Comparison of ENCODE assay signal across 8 mouse cellular contexts in the genomic region with DNA sequence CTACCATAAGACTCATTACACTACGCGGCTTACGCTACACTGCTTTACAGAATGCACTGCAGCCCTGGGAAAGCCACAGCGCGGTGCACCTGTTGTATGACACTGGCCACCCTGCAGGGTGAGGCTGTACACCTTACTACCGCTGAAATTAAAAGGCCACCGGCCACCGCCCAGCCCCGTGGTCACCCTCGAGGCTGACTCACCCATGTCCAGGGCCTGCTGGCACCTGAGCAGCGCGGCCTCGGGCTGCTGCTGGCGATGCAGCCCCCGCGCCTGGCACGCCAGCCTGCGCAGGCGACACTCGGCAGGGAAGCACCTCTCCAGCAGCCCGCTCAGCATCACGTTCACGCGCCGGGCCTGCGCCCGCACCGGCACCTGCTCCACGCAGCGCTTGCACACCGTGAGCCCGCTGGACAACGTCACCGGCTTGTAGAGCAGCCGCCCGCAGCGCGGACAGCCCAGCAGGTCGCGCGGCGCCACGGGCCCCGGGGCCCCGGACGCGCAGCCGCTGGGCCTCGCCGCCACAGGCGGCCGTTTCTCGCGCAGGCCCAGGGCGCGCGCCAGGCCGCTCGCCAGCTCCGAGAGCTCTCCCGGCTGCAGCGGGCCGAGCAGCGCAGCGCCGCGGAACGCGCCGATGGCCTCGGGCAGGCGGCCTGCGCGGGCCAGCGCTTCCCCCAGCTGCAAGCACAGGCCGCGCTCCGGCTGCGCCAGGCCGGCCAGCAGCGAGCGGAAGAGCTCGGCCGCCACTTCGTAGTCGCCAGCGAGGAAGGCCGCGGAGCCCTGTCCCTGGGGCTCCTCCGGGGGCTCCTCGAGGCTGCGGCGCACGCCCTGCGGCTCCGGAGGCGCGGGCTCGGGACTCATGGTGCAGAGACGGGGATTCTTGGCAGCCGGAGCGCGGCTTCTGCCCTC. TPM values are rescaled to one million over a fixed set of nuclear protein-coding genes. Genes with fewer than 3 reads are reported as not detected.
A peak's percentile ranks its signal among the peaks of the same experiment; 100 is the strongest.
DNase-seq lines count a peak whose midpoint lies in the region; ATAC-seq and TF ChIP-seq lines count a peak whose summit lies in the region.

No protein-coding gene starts in this region.

- H3K9ac ChIP-seq in stomach, embryonic 14.5 days (replicated peaks; ENCODE audit: low read depth, low read length): peak overlapping the region; percentile 69

- peak; percentile 68; the same call in 1 of the 2 replicates for ATAC-seq in stomach, embryonic 14.5 days (ENCODE audit: insufficient number of reproducible peaks, insufficient read depth, low FRiP score, low read depth)

- DNase-seq in adrenal gland, adult (ENCODE audit: inconsistent age in 2 of 2, low spot score in 1 of 2): peak; percentile 39 to 73
- DNase-seq in embryo, embryonic 11.5 days (ENCODE audit: low read depth, low spot score): peak; percentile 23
- no peak for DNase-seq in heart, embryonic 10.5 days (ENCODE audit: low spot score)
- DNase-seq in layer of hippocampus, adult 18-20 months (ENCODE audit: low spot score in 2 of 2): peak; percentile 44 to 62
- peak; percentile 2 for DNase-seq in lung, postnatal 14 days
- no peak for DNase-seq in MN1 (ENCODE audit: low spot score)

- H3K36me3 ChIP-seq in E14TG2a.4 (ENCODE audit: insufficient read depth, low read length): no peaks in the 10 kb centered on the region; the same call in 1 of the 2 replicates
- H3K36me3 ChIP-seq in heart, embryonic 10.5 days: no peaks in the 10 kb centered on the region
- no peaks in the 10 kb centered on the region for H3K36me3 ChIP-seq in stomach, embryonic 14.5 days (ENCODE audit: control insufficient read depth, insufficient read depth, low read length)

- H3K9me3 ChIP-seq in E14TG2a.4 (ENCODE audit: low read length): no peaks in the 10 kb centered on the region
- no peaks in the 10 kb centered on the region for H3K9me3 ChIP-seq in heart, embryonic 10.5 days
- no peaks in the 10 kb centered on the region for H3K9me3 ChIP-seq in stomach, embryonic 14.5 days (ENCODE audit: control insufficient read depth, low read depth, low read length)

- peaks cover 13% of the 10 kb centered on the region for H3K4me1 ChIP-seq in E14TG2a.4 (replicated peaks; ENCODE audit: low read depth, low read length)
- peaks cover 11% of the 10 kb centered on the region for H3K4me1 ChIP-seq in heart, embryonic 10.5 days
- H3K4me1 ChIP-seq in stomach, embryonic 14.5 days (ENCODE audit: control insufficient read depth, insufficient read depth, low read length): no peaks in the 10 kb centered on the region

- H3K27ac ChIP-seq in heart, embryonic 10.5 days: peak overlapping the region; percentile 86
- H3K27ac ChIP-seq in stomach, embryonic 14.5 days (ENCODE audit: low read length): no peak overlapping the region

- peak overlapping the region; percentile 83 for H3K4me3 ChIP-seq in E14TG2a.4 (replicated peaks; ENCODE audit: low read length)
- peak overlapping the region; percentile 74 for H3K4me3 ChIP-seq in heart, embryonic 10.5 days
- H3K4me3 ChIP-seq in stomach, embryonic 14.5 days (ENCODE audit: low read depth, low read length): peak overlapping the region; percentile 65

- WGBS in heart, embryonic 10.5 days: 5% methylated on average over 103 of the region's 103 CpGs
- WGBS in stomach, embryonic 14.5 days: 2% methylated on average over 85 of the region's 103 CpGs

- peak overlapping the region; percentile 99 for H3K4me2 ChIP-seq in stomach, embryonic 14.5 days (replicated peaks; ENCODE audit: low read depth, low read length)

- no peak for TF ChIP-seq CTCF in E14TG2a.4 (conservative IDR thresholded peaks at IDR 0.05; ENCODE audit: low read length)

- H3K27me3 ChIP-seq in E14TG2a.4 (ENCODE audit: insufficient read depth, low read length): peaks cover 30% of the 10 kb centered on the region
- H3K27me3 ChIP-seq in heart, embryonic 10.5 days (ENCODE audit: insufficient read depth, poor library complexity, severe bottlenecking): peaks cover 54% of the 10 kb centered on the region
- no peaks in the 10 kb centered on the region for H3K27me3 ChIP-seq in stomach, embryonic 14.5 days (ENCODE audit: control insufficient read depth, insufficient read depth, low read length)

RNA-seq across cellular contexts. Expression of gene Lonrf2, which starts 0.7 kb away (rescaled TPM):
- polyA plus RNA-seq in heart, embryonic 10.5 days (2016; fragmentation: Nextera tagmentation; extraction: Ambion mirVana): 0.59 and 0.60 TPM in 2 replicates
- 100 to 1,000 TPM; 106 to 110 TPM for total RNA-seq in layer of hippocampus, adult 18-20 months (2021)
- polyA plus RNA-seq in stomach, embryonic 14.5 days (2014; fragmentation: Nextera tagmentation; extraction: Ambion mirVana): 2.0 and 2.2 TPM in 2 replicates

Comparison
In these comparisons a context has a peak if more than half of its experiments do, and no peak if none do; other contexts are left out.
1. DNase-seq: peak in adrenal gland, adult (2 of 2), embryo, embryonic 11.5 days (single experiment), layer of hippocampus, adult 18-20 months (2 of 2) and lung, postnatal 14 days (single experiment); none in heart, embryonic 10.5 days (single experiment) and MN1 (single experiment).
2. Peak in every context shown above with its lines, with median percentiles within 50 percentile points of each other: H3K4me3 ChIP-seq.